Mouse (Mus musculus): ENCODE results near the gene Dab2ip. TPM values are rescaled to one million over a fixed set of nuclear protein-coding genes. Genes with fewer than 3 reads are reported as not detected.
A peak's percentile ranks its signal among the peaks of the same experiment; 100 is the strongest.

The Dab2ip gene
- total RNA-seq, 2 experiments from 2014 or later: 44.3 to 56.9 TPM

GRCm38 (mm10) chr2:35558826-35559550 is 922 bp downstream of the Dab2ip start:
- DNase-seq: no peak

GRCm38 (mm10) chr2:35559551-35559835 is 1.4 kb downstream of the Dab2ip start:
- DNase-seq: peak; percentile 53

- no peak for DNase-seq
Observed at GRCm38 (mm10) chr2:35563722-35564121, 5.7 kb downstream of the Dab2ip start.

GRCm38 (mm10) chr2:35565051-35565836 is 7.2 kb downstream of the Dab2ip start:
- no peak for DNase-seq

GRCm38 (mm10) chr2:35566957-35567693 is 9.1 kb downstream of the Dab2ip start:
- DNase-seq: no peak

GRCm38 (mm10) chr2:35567694-35568149 is 9.7 kb downstream of the Dab2ip start:
- no peak for DNase-seq

- DNase-seq: no peak
Observed at GRCm38 (mm10) chr2:35570743-35571142, 12.7 kb downstream of the Dab2ip start.

- DNase-seq: no peak
Observed at GRCm38 (mm10) chr2:35574643-35575042, 16.6 kb downstream of the Dab2ip start.

GRCm38 (mm10) chr2:35576675-35577074 is 18.6 kb downstream of the Dab2ip start:
- no peak for DNase-seq

- no peak for DNase-seq
Observed at GRCm38 (mm10) chr2:35580111-35580510, 22.0 kb downstream of the Dab2ip start.

- peak; percentile 70 for DNase-seq
Observed at GRCm38 (mm10) chr2:35581501-35582340, 23.7 kb downstream of the Dab2ip start.

- peak; percentile 79 for DNase-seq
Observed at GRCm38 (mm10) chr2:35582341-35582941, 24.4 kb downstream of the Dab2ip start.

- DNase-seq: no peak
Observed at GRCm38 (mm10) chr2:35583406-35583805, 25.3 kb downstream of the Dab2ip start.

- DNase-seq: no peak
Observed at GRCm38 (mm10) chr2:35584011-35584410, 25.9 kb downstream of the Dab2ip start.

GRCm38 (mm10) chr2:35588368-35588767 is 30.3 kb downstream of the Dab2ip start:
- DNase-seq: no peak

GRCm38 (mm10) chr2:35589385-35589784 is 31.3 kb downstream of the Dab2ip start:
- no peak for DNase-seq

GRCm38 (mm10) chr2:35589800-35590199 is 31.7 kb downstream of the Dab2ip start:
- DNase-seq: no peak

- DNase-seq: no peak
Observed at GRCm38 (mm10) chr2:35591961-35592724, 34.1 kb downstream of the Dab2ip start.

- DNase-seq: no peak
Observed at GRCm38 (mm10) chr2:35592725-35593392, 34.8 kb downstream of the Dab2ip start.

GRCm38 (mm10) chr2:35593889-35594288 is 35.8 kb downstream of the Dab2ip start:
- DNase-seq: no peak

All from gastrocnemius, postnatal 10 days (tissue).